Mouse (Mus musculus) heart, embryonic 16.5 days (tissue): ENCODE data around the gene Zic2. TPM values are rescaled to one million over a fixed set of nuclear protein-coding genes. Genes with fewer than 3 reads are reported as not detected.

Source experiments
- ATAC-seq: fragments of 200-750 bp; cut with Nextera tagmentation; replicated peaks from 2 replicates; pipeline ENCODE4 v1.8.0; 2017; ENCODE audit warnings: moderate number of reproducible peaks; ENCODE audit not compliant: insufficient read depth, low FRiP score; ENCODE audit errors: extremely low read depth
- H3K27ac ChIP-seq: fragments of 300-500 bp; sonication (generic); 2 replicates; pipeline ENCODE4 v1.5.1; 2014; ENCODE audit warnings: mild to moderate bottlenecking, low read length, control low read depth, moderate library complexity
- H3K27me3 ChIP-seq: fragments of 300-500 bp; sonication (generic); 2 replicates; pipeline ENCODE4 v1.6.1; 2014; ENCODE audit warnings: low read length, mixed read lengths; ENCODE audit not compliant: control insufficient read depth, insufficient read depth
- H3K36me3 ChIP-seq: fragments of 300-500 bp; sonication (generic); 2 replicates; pipeline ENCODE4 v1.6.1; 2014; ENCODE audit not compliant: control insufficient read depth, insufficient read depth
- H3K4me1 ChIP-seq: fragments of 300-500 bp; sonication (generic); 2 replicates; pipeline ENCODE4 v1.6.1; 2014; ENCODE audit warnings: low read length, mixed read lengths; ENCODE audit not compliant: control insufficient read depth, insufficient read depth
- H3K4me2 ChIP-seq: fragments of 300-500 bp; sonication (generic); 2 replicates; pipeline ENCODE4 v1.6.1; 2014; ENCODE audit warnings: low read depth, mild to moderate bottlenecking, control low read depth, low read length
- H3K4me3 ChIP-seq: fragments of 300-500 bp; sonication (generic); 2 replicates; pipeline ENCODE4 v1.5.1; 2014; ENCODE audit warnings: mild to moderate bottlenecking, control low read depth, low read length
- H3K9ac ChIP-seq: fragments of 300-500 bp; sonication (generic); 2 replicates; pipeline ENCODE4 v1.6.1; 2014; ENCODE audit warnings: low read length, control low read depth
- H3K9me3 ChIP-seq: fragments of 300-500 bp; sonication (generic); replicated peaks from 2 replicates; pipeline ENCODE4 v1.6.1; 2016; ENCODE audit warnings: low read length; ENCODE audit not compliant: control insufficient read depth
- WGBS: fragments of 180-500 bp; shearing (Covaris S2); extraction: QIAGEN DNeasy Blood & Tissue Kit; methylation state at CpG from one replicate; pipeline ENCODE4 v1.1.7; 2014; 5-methylcytosine and 5-hydroxymethylcytosine counted together
- polyA plus RNA-seq: library from polyadenylated mRNA; unstranded; fragments of >200 nt; fragmentation: Nextera tagmentation; extraction: Ambion mirVana; gene quantifications from 2 replicates; pipeline ENCODE4 v1.2.1, GENCODE M21; 2015

Zic2 gene
- polyA plus RNA-seq, 1 experiment from 2014 or later: not detected

DNA sequence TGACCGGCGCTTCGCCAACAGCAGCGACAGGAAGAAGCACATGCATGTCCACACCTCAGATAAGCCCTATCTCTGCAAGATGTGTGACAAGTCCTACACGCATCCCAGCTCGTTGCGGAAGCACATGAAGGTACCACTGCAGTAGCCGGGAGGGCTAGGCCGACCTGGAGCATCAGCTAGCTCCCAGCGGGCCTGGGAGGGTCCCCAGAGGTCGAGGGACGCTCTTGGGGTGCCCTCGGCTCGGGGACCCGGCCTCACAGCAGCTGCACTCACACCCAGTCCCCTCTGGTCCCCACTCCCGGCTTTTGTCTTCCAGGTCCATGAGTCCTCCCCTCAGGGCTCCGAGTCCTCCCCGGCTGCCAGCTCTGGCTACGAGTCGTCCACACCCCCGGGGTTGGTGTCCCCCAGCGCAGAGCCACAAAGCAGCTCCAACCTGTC, 3.4 kb downstream of the Zic2 start:
- H3K9ac ChIP-seq: no peak overlapping the region
- WGBS: 2% methylated on average over 22 of the region's 22 CpGs
- H3K4me3 ChIP-seq: no peak overlapping the region
- no peaks in the 10 kb centered on the region for H3K36me3 ChIP-seq
- peaks cover 87% of the 10 kb centered on the region for H3K27me3 ChIP-seq
- no peaks in the 10 kb centered on the region for H3K9me3 ChIP-seq
- no peak overlapping the region for H3K27ac ChIP-seq
- ATAC-seq: no peak
- H3K4me1 ChIP-seq: peaks cover 11% of the 10 kb centered on the region
- no peak overlapping the region for H3K4me2 ChIP-seq

DNA sequence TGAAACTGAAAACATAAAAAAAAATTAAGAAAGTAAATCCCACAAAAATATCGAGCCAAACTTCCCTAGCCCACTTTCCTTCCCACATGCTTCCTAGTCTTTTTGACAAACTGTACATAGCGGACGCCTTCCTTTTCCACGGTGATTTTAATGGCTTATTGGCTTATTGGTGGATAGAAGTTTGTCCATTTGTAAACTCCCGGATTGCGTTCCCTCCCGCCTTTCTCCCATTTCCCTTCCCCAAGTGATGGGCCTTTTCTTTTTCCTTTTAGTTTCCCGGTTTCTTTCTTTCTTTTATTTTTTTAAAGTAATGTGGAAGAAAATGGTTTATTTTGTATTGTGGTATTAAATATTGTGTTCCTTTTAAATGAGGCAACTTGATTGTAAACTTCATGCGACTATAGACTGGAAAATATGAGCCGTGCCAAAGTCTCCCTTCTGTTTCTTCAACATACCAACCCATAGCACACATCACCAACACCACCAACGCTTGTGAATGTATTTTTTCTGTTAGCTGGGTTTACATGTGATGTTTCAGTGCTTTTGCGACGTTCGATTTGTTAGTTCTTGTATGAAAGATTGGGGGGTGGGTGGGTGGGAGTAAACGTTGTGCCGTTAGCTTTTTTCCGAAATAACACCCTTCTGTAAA, 4.3 kb downstream of the Zic2 start:
- H3K36me3 ChIP-seq: no peaks in the 10 kb centered on the region
- 23% methylated on average over 17 of the region's 17 CpGs for WGBS
- no peaks in the 10 kb centered on the region for H3K9me3 ChIP-seq
- no peak overlapping the region for H3K4me3 ChIP-seq
- no peak overlapping the region for H3K27ac ChIP-seq
- H3K9ac ChIP-seq: no peak overlapping the region
- H3K27me3 ChIP-seq: peaks cover 87% of the 10 kb centered on the region
- H3K4me2 ChIP-seq: no peak overlapping the region
- peaks cover 11% of the 10 kb centered on the region for H3K4me1 ChIP-seq
- ATAC-seq: no peak

DNA sequence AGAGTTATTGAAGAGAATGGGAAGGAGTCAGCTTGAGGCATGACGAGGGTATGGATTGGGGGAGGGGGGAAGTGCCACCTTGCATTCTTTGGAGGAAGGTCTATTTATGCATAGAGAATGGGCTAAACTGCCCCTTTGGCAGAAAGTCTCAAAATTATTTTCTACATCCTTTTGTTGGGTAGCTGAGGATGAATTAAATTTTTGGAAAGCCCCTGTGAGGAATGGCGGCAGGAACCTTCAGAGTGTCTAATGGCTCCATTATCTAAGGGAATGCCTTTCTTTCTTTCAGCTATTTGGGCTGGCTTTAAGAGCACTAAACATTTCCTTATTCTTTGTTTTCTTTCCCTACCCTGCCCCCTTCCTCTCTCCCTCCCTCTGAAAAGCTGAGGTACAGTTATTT, 5.1 kb downstream of the Zic2 start:
- WGBS: 5% methylated on average over 2 of the region's 2 CpGs
- Histone ChIP-seq H3K36me3 (no peaks in the 10 kb centered on the region), H3K4me2 (no peak overlapping the region), H3K9me3 (no peaks in the 10 kb centered on the region), H3K4me1 (peaks cover 4% of the 10 kb centered on the region), H3K9ac (no peak overlapping the region), H3K27me3 (peaks cover 87% of the 10 kb centered on the region), H3K27ac (no peak overlapping the region), H3K4me3 (no peak overlapping the region)
- no peak for ATAC-seq

DNA sequence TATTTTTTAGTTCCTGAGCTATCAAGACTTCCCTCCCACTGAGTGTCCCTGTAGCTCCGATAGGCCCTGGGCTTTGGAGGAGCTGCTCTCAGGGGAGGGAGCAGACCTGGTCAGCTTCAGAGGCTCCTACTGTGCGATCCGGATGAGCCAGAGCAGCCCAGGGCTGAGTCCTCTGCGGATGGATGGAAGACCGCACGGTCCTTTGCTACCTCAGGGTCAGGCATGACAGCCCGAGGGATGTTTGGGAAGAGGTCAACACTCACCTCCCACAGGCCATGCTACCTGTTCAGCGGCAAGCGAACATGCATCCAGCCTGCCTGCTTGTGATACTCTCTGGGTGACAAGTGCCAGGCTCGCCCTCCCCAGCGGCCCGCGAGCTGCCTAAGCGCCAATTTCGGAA, 5.9 kb downstream of the Zic2 start:
- Histone ChIP-seq H3K9me3 (no peaks in the 10 kb centered on the region), H3K4me3 (no peak overlapping the region), H3K27me3 (peaks cover 86% of the 10 kb centered on the region), H3K9ac (no peak overlapping the region), H3K4me2 (no peak overlapping the region), H3K27ac (no peak overlapping the region), H3K4me1 (no peaks in the 10 kb centered on the region), H3K36me3 (no peaks in the 10 kb centered on the region)
- WGBS: 4% methylated on average over 15 of the region's 15 CpGs
- ATAC-seq: no peak

DNA sequence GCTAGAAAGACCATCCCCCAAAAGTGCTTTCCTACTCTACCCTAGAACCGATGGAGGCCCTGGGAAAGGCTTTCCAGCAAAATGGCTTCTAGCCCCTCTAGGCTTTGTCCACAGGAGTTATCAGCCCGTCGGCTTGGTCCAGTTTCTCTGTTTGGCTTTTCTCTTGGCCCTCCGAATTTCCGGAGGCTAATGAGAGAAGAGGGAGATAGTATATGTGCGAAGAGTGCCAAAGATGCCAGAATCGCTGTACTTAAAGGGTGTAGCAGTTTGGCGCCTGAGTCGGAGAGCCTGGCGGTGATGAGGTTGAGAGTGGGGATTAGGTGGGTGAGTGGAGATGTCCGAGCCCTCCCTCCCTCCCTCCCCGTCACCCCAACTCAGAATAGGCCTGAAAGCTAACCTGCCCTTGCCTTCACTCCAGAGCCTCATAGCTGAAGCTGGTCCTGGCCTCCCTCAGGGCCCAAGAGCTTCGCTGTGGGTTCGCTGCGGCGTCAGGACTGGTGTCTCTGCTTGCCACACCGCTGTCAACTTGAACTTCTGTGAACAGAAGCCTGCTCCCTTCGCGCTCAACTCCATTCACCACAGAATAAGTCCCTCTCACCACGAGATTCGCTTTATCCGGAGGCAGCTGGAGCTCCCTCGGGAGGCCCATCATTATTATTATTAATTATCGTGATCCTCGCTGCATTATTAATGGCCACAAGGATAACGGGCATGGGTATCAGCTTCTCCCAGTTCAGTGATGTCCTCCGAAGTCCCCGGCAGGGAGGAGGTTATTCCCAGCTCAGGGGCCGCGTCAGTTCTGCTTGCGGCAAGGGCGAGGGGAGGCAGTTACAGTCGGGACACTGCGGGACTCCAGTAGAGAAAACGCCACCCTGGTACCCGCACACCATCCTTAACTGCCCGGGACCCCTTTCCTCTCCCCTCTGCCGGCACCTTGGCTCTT, 7.1 kb downstream of the Zic2 start:
- no peak overlapping the region for H3K4me2 ChIP-seq
- H3K4me3 ChIP-seq: no peak overlapping the region
- H3K27ac ChIP-seq: no peak overlapping the region
- WGBS: 2% methylated on average over 37 of the region's 38 CpGs
- ATAC-seq: no peak
- H3K36me3 ChIP-seq: no peaks in the 10 kb centered on the region
- no peak overlapping the region for H3K9ac ChIP-seq
- H3K4me1 ChIP-seq: no peaks in the 10 kb centered on the region
- peaks cover 86% of the 10 kb centered on the region for H3K27me3 ChIP-seq
- H3K9me3 ChIP-seq: no peaks in the 10 kb centered on the region

DNA sequence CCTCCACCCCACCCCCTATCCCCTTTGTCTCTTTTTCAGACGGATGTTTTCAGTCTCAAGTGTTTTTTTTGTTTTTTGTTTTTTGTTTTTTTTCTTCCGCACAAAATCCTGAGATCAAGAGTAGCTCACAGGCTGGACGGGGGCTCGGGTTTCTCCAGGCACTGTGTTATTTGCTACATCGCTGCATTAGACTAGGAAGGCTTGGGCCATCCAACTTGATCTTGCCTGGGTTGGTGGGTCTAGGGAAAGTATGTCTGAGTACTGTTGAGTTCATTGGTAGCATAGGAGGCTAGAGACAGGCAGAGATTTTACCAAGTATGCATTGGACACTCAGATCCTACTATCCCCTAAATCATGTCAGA, 7.8 kb downstream of the Zic2 start:
- no peak overlapping the region for H3K4me3 ChIP-seq
- no peaks in the 10 kb centered on the region for H3K36me3 ChIP-seq
- no peak overlapping the region for H3K27ac ChIP-seq
- no peaks in the 10 kb centered on the region for H3K9me3 ChIP-seq
- H3K9ac ChIP-seq: no peak overlapping the region
- ATAC-seq: no peak
- peaks cover 82% of the 10 kb centered on the region for H3K27me3 ChIP-seq
- H3K4me2 ChIP-seq: no peak overlapping the region
- H3K4me1 ChIP-seq: no peaks in the 10 kb centered on the region
- WGBS: 3% methylated on average over 5 of the region's 5 CpGs

DNA sequence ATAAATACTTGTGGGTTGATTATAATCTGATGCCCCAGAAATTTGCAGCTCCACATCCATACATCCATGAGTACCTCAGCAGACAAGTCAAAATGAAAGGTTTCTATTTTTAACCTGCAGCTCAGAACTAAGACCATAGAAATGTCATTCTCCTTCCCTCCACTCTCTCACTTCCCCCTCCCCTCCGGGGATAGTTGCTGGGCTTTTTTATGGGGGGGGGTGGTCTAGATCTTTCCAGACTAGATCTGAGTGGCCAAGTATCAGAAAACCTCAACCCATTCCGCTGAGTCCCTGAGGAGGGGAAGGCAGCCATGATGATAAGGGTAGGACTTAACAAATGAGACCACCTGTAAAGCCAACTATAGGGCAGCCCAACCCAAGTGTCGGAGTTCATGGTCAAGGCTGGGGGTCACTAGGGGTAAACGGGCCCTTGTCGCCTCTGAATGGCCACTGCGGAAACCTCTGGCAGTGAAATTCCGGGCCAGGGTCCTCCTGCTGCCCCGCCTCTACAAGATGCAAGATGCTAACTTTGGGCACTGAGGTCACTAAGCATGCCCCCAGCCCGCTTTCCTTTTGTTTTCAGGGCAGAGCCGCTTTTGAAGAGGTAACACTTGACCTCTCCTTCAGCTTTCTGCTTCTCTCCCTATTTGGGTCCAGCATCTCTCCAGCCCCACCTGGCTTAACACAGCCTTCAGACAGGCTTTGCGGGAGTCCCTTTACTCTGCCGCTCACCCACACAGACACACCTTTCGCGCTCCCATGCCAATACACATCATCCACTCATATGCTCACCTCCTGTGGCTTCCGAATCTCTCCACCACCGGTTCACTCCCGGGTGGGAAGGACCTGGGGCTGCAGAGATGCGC, 8.6 kb downstream of the Zic2 start:
- Histone ChIP-seq H3K27ac (no peak overlapping the region), H3K27me3 (peaks cover 75% of the 10 kb centered on the region), H3K4me3 (no peak overlapping the region), H3K36me3 (no peaks in the 10 kb centered on the region), H3K9ac (no peak overlapping the region), H3K4me1 (no peaks in the 10 kb centered on the region), H3K4me2 (no peak overlapping the region), H3K9me3 (no peaks in the 10 kb centered on the region)
- ATAC-seq: no peak
- WGBS: 3% methylated on average over 18 of the region's 18 CpGs

DNA sequence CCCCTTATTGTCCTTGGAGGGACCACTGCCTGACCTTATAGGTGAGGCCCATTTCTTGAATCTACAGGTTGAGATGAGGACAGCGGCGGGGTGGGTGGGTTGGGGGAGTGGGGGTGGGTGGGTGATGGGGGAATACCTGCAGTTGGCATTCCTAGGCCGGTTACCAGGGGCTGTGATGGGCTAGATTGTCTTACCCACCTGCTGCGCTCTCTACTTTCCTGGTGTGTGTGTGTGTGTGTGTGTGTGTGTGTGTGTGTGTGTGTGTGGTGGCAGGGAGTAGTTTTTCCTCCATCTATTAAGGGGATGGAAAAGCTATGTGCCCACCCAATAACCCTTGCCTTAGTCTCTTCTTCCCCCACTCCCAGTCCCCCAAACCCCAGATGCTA, 9.2 kb downstream of the Zic2 start:
- H3K4me1 ChIP-seq: no peaks in the 10 kb centered on the region
- H3K4me3 ChIP-seq: no peak overlapping the region
- H3K4me2 ChIP-seq: no peak overlapping the region
- no peaks in the 10 kb centered on the region for H3K9me3 ChIP-seq
- H3K36me3 ChIP-seq: no peaks in the 10 kb centered on the region
- 0% methylated on average over 4 of the region's 4 CpGs for WGBS
- no peak overlapping the region for H3K9ac ChIP-seq
- H3K27ac ChIP-seq: no peak overlapping the region
- peaks cover 76% of the 10 kb centered on the region for H3K27me3 ChIP-seq
- ATAC-seq: no peak
